Mouse (Mus musculus) mature B cell (primary cell): ENCODE measurements around the gene Nhsl1.

Experiments used
- in situ Hi-C: fragments of 300-500 bp; cut with MboI; formaldehyde crosslinking; loops from 2 replicates; pipeline ENCODE4 v1.14.3; 2019

Nhsl1 gene

GRCm38 (mm10) chr10:18341444-18342196 is 22.8 kb downstream of the Nhsl1 start:
- in situ Hi-C loops: no loop called here

GRCm38 (mm10) chr10:18347231-18347630 is 28.4 kb downstream of the Nhsl1 start:
- in situ Hi-C loops: no loop called here

- in situ Hi-C loops: no loop called here
Measured at GRCm38 (mm10) chr10:18350781-18351180, 32.0 kb downstream of the Nhsl1 start.

- in situ Hi-C loops: no loop called here
Measured at GRCm38 (mm10) chr10:18352937-18353336, 34.2 kb downstream of the Nhsl1 start.

GRCm38 (mm10) chr10:18354103-18354502 is 35.3 kb downstream of the Nhsl1 start:
- in situ Hi-C loops: no loop called here

- in situ Hi-C loops: no loop called here
Measured at GRCm38 (mm10) chr10:18356461-18356860, 37.7 kb downstream of the Nhsl1 start.

GRCm38 (mm10) chr10:18357212-18357611 is 38.4 kb downstream of the Nhsl1 start:
- in situ Hi-C loops: no loop called here

- in situ Hi-C loops: no loop called here
Measured at GRCm38 (mm10) chr10:18358461-18358860, 39.7 kb downstream of the Nhsl1 start.

- in situ Hi-C loops: no loop called here
Measured at GRCm38 (mm10) chr10:18360175-18360574, 41.4 kb downstream of the Nhsl1 start.

- in situ Hi-C loops: no loop called here
Measured at GRCm38 (mm10) chr10:18365432-18365831, 46.6 kb downstream of the Nhsl1 start.

GRCm38 (mm10) chr10:18366697-18367096 is 47.9 kb downstream of the Nhsl1 start:
- in situ Hi-C loops: no loop called here

GRCm38 (mm10) chr10:18368111-18368510 is 49.3 kb downstream of the Nhsl1 start:
- in situ Hi-C loops: no loop called here

GRCm38 (mm10) chr10:18370475-18371286 is 51.9 kb downstream of the Nhsl1 start:
- in situ Hi-C loops: no loop called here

GRCm38 (mm10) chr10:18371866-18372265 is 53.1 kb downstream of the Nhsl1 start:
- in situ Hi-C loops: no loop called here

GRCm38 (mm10) chr10:18375301-18375700 is 56.5 kb downstream of the Nhsl1 start:
- in situ Hi-C loops: loop anchor here (25.0 kb wide), 1 partner anchor 638 kb away; no protein-coding TSS in a partner anchor

- in situ Hi-C loops: loop anchor here (25.0 kb wide), 1 partner anchor 647 kb away; no protein-coding TSS in a partner anchor
Measured at GRCm38 (mm10) chr10:18384766-18385165, 66.0 kb downstream of the Nhsl1 start.

- in situ Hi-C loops: loop anchor here (25.0 kb wide), 1 partner anchor 649 kb away; no protein-coding TSS in a partner anchor
Measured at GRCm38 (mm10) chr10:18386224-18386623, 67.4 kb downstream of the Nhsl1 start.

GRCm38 (mm10) chr10:18388784-18389575 is 70.2 kb downstream of the Nhsl1 start:
- in situ Hi-C loops: loop anchor here (25.0 kb wide), 1 partner anchor 652 kb away; no protein-coding TSS in a partner anchor

GRCm38 (mm10) chr10:18390004-18390403 is 71.2 kb downstream of the Nhsl1 start:
- in situ Hi-C loops: loop anchor here (25.0 kb wide), 1 partner anchor 653 kb away; no protein-coding TSS in a partner anchor

GRCm38 (mm10) chr10:18391608-18392007 is 72.8 kb downstream of the Nhsl1 start:
- in situ Hi-C loops: loop anchor here (25.0 kb wide), 1 partner anchor 654 kb away; no protein-coding TSS in a partner anchor

GRCm38 (mm10) chr10:18392268-18392667 is 73.5 kb downstream of the Nhsl1 start:
- in situ Hi-C loops: loop anchor here (25.0 kb wide), 1 partner anchor 655 kb away; no protein-coding TSS in a partner anchor

- in situ Hi-C loops: loop anchor here (25.0 kb wide), 1 partner anchor 656 kb away; no protein-coding TSS in a partner anchor
Measured at GRCm38 (mm10) chr10:18393740-18394139, 75.0 kb downstream of the Nhsl1 start.
